20 mouse cellular contexts compared by ENCODE assay signal in the genomic region with DNA sequence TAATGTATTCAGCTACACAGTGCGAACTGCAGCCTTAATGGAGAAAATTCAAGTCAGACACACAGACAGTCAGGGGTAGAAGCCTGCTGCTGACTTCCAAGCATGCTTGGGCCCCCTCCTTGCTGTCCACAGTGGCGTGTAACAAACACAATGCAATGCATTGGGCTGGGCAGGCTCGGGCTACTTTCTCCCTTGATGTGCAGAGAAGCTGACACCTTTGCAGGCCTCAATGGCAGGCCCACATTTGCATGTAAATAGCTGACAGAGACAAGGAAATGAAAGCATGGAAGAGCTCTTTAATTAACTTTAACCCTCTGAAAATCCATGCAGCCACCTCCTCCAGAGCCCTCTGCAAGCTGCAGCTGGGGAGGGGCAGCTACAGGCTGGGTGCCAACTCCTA.
DNase-seq lines count a peak whose midpoint lies in the region; ATAC-seq and TF ChIP-seq lines count a peak whose summit lies in the region.
"Had no signal": no experiment of that assay in that cellular context is flagged by ENCODE, and none has a peak within 500 bp of the region (broad histone marks: within the 10 kb centered on the region; RNA-seq: fewer than 3 reads in every experiment).

No protein-coding gene starts in this region.

- no peaks in the 10 kb centered on the region for H3K27me3 ChIP-seq in hindbrain, embryonic 10.5 days (ENCODE audit: insufficient read depth, poor library complexity, severe bottlenecking)
- no peaks in the 10 kb centered on the region for H3K27me3 ChIP-seq in hindbrain, postnatal 0 days (ENCODE audit: insufficient read depth, low read length)
- no peaks in the 10 kb centered on the region for H3K27me3 ChIP-seq in forebrain, embryonic 16.5 days (replicated peaks; ENCODE audit: control insufficient read depth, insufficient read depth, low read length)
- no peaks in the 10 kb centered on the region for H3K27me3 ChIP-seq in midbrain, embryonic 13.5 days
- H3K27me3 ChIP-seq: CH12.LX; neural tube, embryonic 12.5 days; Patski had no signal

- H3K36me3 ChIP-seq in hindbrain, embryonic 10.5 days: no peaks in the 10 kb centered on the region
- no peaks in the 10 kb centered on the region for H3K36me3 ChIP-seq in hindbrain, postnatal 0 days (ENCODE audit: insufficient read depth, low read length)
- no peaks in the 10 kb centered on the region for H3K36me3 ChIP-seq in forebrain, embryonic 16.5 days (ENCODE audit: control insufficient read depth, insufficient read depth)
- H3K36me3 ChIP-seq in midbrain, embryonic 13.5 days: no peaks in the 10 kb centered on the region
- H3K36me3 ChIP-seq: heart, embryonic 10.5 days; neural tube, embryonic 12.5 days had no signal

- no peak overlapping the region for H3K9ac ChIP-seq in hindbrain, postnatal 0 days (replicated peaks; ENCODE audit: low read length)
- no peak overlapping the region for H3K9ac ChIP-seq in forebrain, embryonic 16.5 days (replicated peaks; ENCODE audit: low read depth, low read length)
- H3K9ac ChIP-seq in midbrain, embryonic 13.5 days (replicated peaks): no peak overlapping the region
- H3K9ac ChIP-seq: neural tube, embryonic 12.5 days had no signal

- H3K4me1 ChIP-seq in hindbrain, embryonic 10.5 days (replicated peaks): peaks cover 54% of the 10 kb centered on the region
- no peaks in the 10 kb centered on the region; the same call in 1 of the 2 replicates for H3K4me1 ChIP-seq in hindbrain, postnatal 0 days (ENCODE audit: insufficient read depth, low read length)
- H3K4me1 ChIP-seq in forebrain, embryonic 16.5 days (replicated peaks; ENCODE audit: control insufficient read depth, insufficient read depth, low read length): peaks cover 14% of the 10 kb centered on the region
- H3K4me1 ChIP-seq in midbrain, embryonic 13.5 days (replicated peaks): peaks cover 53% of the 10 kb centered on the region

- TF ChIP-seq CTCF in hindbrain, postnatal 0 days (IDR thresholded peaks at IDR 0.05; ENCODE audit: low read depth): no peak
- no peak for TF ChIP-seq CTCF in left cerebral cortex, adult 2 months (IDR thresholded peaks at IDR 0.05)

- H3K9me3 ChIP-seq in hindbrain, embryonic 10.5 days: no peaks in the 10 kb centered on the region
- H3K9me3 ChIP-seq in hindbrain, postnatal 0 days (ENCODE audit: low read length): no peaks in the 10 kb centered on the region
- H3K9me3 ChIP-seq in forebrain, embryonic 16.5 days (ENCODE audit: control insufficient read depth, low read length): no peaks in the 10 kb centered on the region
- no peaks in the 10 kb centered on the region for H3K9me3 ChIP-seq in midbrain, embryonic 13.5 days
- H3K9me3 ChIP-seq: heart, embryonic 10.5 days; neural tube, embryonic 12.5 days had no signal

- intact Hi-C loops in left cerebral cortex, adult 2 months (cut with DNase I): no loop called here

- peak overlapping the region; percentile 0 for H3K27ac ChIP-seq in hindbrain, embryonic 10.5 days
- no peak overlapping the region for H3K27ac ChIP-seq in hindbrain, postnatal 0 days
- H3K27ac ChIP-seq in forebrain, embryonic 16.5 days (ENCODE audit: low read length): peak overlapping the region; percentile 47; the same call in 1 of the 2 replicates
- H3K27ac ChIP-seq in midbrain, embryonic 13.5 days: peak overlapping the region; percentile 75
- no peak overlapping the region for H3K27ac ChIP-seq in left cerebral cortex, adult 2 months
- H3K27ac ChIP-seq: heart, embryonic 10.5 days had no signal

- no peak overlapping the region for H3K4me2 ChIP-seq in hindbrain, postnatal 0 days (ENCODE audit: low read depth, low read length)
- no peak overlapping the region for H3K4me2 ChIP-seq in forebrain, embryonic 16.5 days (ENCODE audit: low read length)
- H3K4me2 ChIP-seq in midbrain, embryonic 13.5 days (replicated peaks): no peak overlapping the region; the same call in 1 of the 2 replicates
- H3K4me2 ChIP-seq: neural tube, embryonic 12.5 days had no signal

- DNase-seq in hindbrain, embryonic 10.5 days (ENCODE audit: low spot score): no peak
- no peak for DNase-seq in hindbrain, postnatal 0 days (ENCODE audit: low spot score)
- peak; percentile 78 for DNase-seq in R1 (ENCODE audit: low read depth, low spot score)
- DNase-seq in adrenal gland, postnatal 14 days: no peak
- no peak for DNase-seq in gastrocnemius, postnatal 4 days (ENCODE audit: low spot score in 2 of 2)
- no peak for DNase-seq in left cerebral cortex, adult 2 months (ENCODE audit: extremely low spot score in 1 of 2, low spot score in 2 of 2)
- DNase-seq: cerebellum, postnatal 25 days; gastrocnemius, postnatal 36 days; heart, postnatal 10 days; kidney, postnatal 4 days; lung, adult 2 months; lung, postnatal 36 days had no signal

- ATAC-seq in hindbrain, postnatal 0 days: no peak
- peak; percentile 23; the same call in 1 of the 2 replicates for ATAC-seq in forebrain, embryonic 16.5 days
- ATAC-seq in midbrain, embryonic 13.5 days: peak; percentile 57
- ATAC-seq: inflammation-experienced regulatory T-cells, adult 6 months had no signal

- 26% methylated on average over 3 of the region's 3 CpGs for WGBS in hindbrain, embryonic 10.5 days
- WGBS in hindbrain, postnatal 0 days: 41% methylated on average over 3 of the region's 3 CpGs
- WGBS in forebrain, embryonic 16.5 days: 10% methylated on average over 3 of the region's 3 CpGs
- WGBS in midbrain, embryonic 13.5 days: 16% methylated on average over 3 of the region's 3 CpGs

- H3K4me3 ChIP-seq in hindbrain, embryonic 10.5 days: no peak overlapping the region
- H3K4me3 ChIP-seq in hindbrain, postnatal 0 days (ENCODE audit: low read length): no peak overlapping the region
- H3K4me3 ChIP-seq in forebrain, embryonic 16.5 days (replicated peaks; ENCODE audit: low read length): no peak overlapping the region
- H3K4me3 ChIP-seq in midbrain, embryonic 13.5 days (replicated peaks): no peak overlapping the region
- H3K4me3 ChIP-seq in left cerebral cortex, adult 2 months: no peak overlapping the region
- H3K4me3 ChIP-seq: erythroblast, embryonic 14.5 days; heart, embryonic 10.5 days; neural tube, embryonic 12.5 days had no signal

Comparison
In these comparisons a context has a peak if more than half of its experiments do, and no peak if none do; other contexts are left out.
1. H3K27ac ChIP-seq: peak in hindbrain, embryonic 10.5 days (single experiment), forebrain, embryonic 16.5 days (single experiment) and midbrain, embryonic 13.5 days (single experiment); none in hindbrain, postnatal 0 days (single experiment) and left cerebral cortex, adult 2 months (single experiment).